Mouse (Mus musculus) Patski (cell line): ENCODE measurements around the gene Rnf141. TPM values are rescaled to one million over a fixed set of nuclear protein-coding genes. Genes with fewer than 3 reads are reported as not detected.

Source experiments
- ATAC-seq: fragments of 100-300 bp; one replicate; pipeline ENCODE4 v1.8.0; 2021
- CTCF ChIA-PET: fragments of 350-600 bp; sonication (Branson Sonifier 250); formaldehyde crosslinking; loops from one replicate; lab custom pipeline; 2022; ENCODE audit warnings: inconsistent platforms; lab: Charles Lee
- POLR2A ChIA-PET: fragments of 350-600 bp; sonication (Branson Sonifier 250); formaldehyde crosslinking; loops from one replicate; lab custom pipeline; 2022; ENCODE audit warnings: antibody characterized with exemption, inconsistent platforms; lab: Charles Lee
- DNase-seq: peaks from one replicate; pipeline ENCODE4 v3.0.0-alpha.2; 2011; ENCODE audit warnings: low read depth, low spot score
- H3K27me3 ChIP-seq: fragments of 371-371 bp; one replicate; pipeline ENCODE4 v1.5.1; 2021
- CTCF ChIP-seq: fragments of 100-300 bp; IDR thresholded peaks from one replicate; pipeline ENCODE4 v1.5.1; 2021
- in situ Hi-C: fragments of 300-500 bp; cut with MboI; formaldehyde crosslinking; loops from 3 replicates; pipeline ENCODE4 v1.11.1; 2018; ENCODE audit warnings: low pct_unique_long_range_greater_than_20kb, mixed read lengths
- polyA plus RNA-seq: library from polyadenylated mRNA; unstranded; gene quantifications from one replicate; pipeline ENCODE4 v1.2.3, GENCODE M21; 2021

The Rnf141 gene
- polyA plus RNA-seq, 1 experiment from 2014 or later, result 19.7 TPM

- CTCF ChIA-PET, result interaction anchor here (0.7 kb wide), 1 partner anchor 32 kb away, joined by 3 read pairs; no protein-coding TSS in a partner anchor
- ATAC-seq, result no peak
Measured at GRCm38 (mm10) chr7:110753310-110753709, 90.9 kb downstream of the Rnf141 start.

GRCm38 (mm10) chr7:110751634-110752033, 92.6 kb downstream of the Rnf141 start:
- no peaks in the 10 kb centered on the region for H3K27me3 ChIP-seq
- ATAC-seq (no peak), DNase-seq (no peak)
- POLR2A ChIA-PET, result no interaction called here
- CTCF ChIA-PET, result no interaction called here
- no peak for TF ChIP-seq CTCF
- in situ Hi-C loops, result no loop called here

More at GRCm38 (mm10) chr7:110753310-110753709, 90.9 kb downstream of the Rnf141 start:
- H3K27me3 ChIP-seq, result no peaks in the 10 kb centered on the region
- in situ Hi-C loops, result no loop called here
- POLR2A ChIA-PET, result interaction anchor here (0.5 kb wide), 1 partner anchor 46 kb away, joined by 3 read pairs; no protein-coding TSS in a partner anchor
- no peak for TF ChIP-seq CTCF
- DNase-seq, result no peak

- CTCF ChIA-PET, result no interaction called here
- DNase-seq (no peak), ATAC-seq (no peak)
- no peak for TF ChIP-seq CTCF
- no peaks in the 10 kb centered on the region for H3K27me3 ChIP-seq
- POLR2A ChIA-PET, result no interaction called here
- in situ Hi-C loops, result no loop called here
Measured at GRCm38 (mm10) chr7:110750834-110751233, 93.4 kb downstream of the Rnf141 start.

Other genes starting within 250 kb of the Rnf141 start
- gene Sbf2, start 229.5 kb downstream of the Rnf141 start, polyA plus RNA-seq, result 41.3 TPM
- not detected for gene Adm, start 216.8 kb downstream of the Rnf141 start, polyA plus RNA-seq
- gene Ampd3, start 76.3 kb downstream of the Rnf141 start, polyA plus RNA-seq, result 59.3 TPM
- gene Lyve1, start 18.8 kb upstream of the Rnf141 start, polyA plus RNA-seq, result not detected
- gene Mrvi1, start 138.0 kb upstream of the Rnf141 start, polyA plus RNA-seq, result 0.51 TPM
- 44.1 TPM for gene Ctr9, start 184.5 kb upstream of the Rnf141 start, polyA plus RNA-seq
- 616 TPM for gene Eif4g2, start 238.6 kb upstream of the Rnf141 start, polyA plus RNA-seq